Mouse (Mus musculus): ENCODE results near the gene Cacna1s.

The Cacna1s gene

DNA sequence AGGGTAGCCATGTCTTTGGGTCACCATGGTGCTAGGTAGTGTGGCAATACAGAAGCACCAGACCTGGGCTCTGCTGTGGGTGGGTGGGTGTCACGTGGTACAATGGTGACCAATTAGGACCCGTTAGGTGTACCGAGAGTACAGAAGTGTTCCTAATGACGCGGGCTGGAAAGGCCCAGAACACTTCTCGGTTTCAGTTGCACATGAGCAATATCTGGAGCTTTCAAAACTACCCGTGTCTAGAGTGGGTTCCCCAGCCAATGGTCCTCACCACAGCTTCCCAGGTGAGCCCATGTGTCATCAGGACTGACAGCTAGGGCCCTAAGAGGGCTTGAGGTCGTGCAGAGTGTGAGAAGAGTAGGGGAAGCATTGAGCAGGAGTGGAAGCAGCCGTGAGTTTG is 64.5 kb downstream of the Cacna1s start:
- no peak for DNase-seq (ENCODE audit: low spot score)

DNA sequence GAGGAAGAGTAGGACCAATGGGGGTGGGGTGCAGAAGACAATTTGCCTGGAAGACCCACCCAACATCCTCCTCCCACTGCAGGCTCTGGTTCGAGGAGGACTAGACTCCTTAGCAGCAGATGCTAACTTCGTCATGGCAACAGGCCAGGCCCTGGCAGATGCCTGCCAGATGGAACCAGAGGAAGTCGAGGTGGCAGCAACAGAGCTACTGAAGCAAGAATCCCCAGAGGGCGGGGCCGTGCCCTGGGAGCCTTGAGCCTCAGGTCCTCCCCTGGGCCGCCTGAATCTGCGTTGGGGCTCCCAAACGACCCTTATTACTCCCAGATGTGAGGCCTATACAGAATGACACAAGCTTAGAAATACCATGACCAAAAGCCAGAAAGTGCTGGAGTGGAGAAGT is 66.3 kb downstream of the Cacna1s start:
- DNase-seq (ENCODE audit: low spot score) = peak; percentile 46

DNA sequence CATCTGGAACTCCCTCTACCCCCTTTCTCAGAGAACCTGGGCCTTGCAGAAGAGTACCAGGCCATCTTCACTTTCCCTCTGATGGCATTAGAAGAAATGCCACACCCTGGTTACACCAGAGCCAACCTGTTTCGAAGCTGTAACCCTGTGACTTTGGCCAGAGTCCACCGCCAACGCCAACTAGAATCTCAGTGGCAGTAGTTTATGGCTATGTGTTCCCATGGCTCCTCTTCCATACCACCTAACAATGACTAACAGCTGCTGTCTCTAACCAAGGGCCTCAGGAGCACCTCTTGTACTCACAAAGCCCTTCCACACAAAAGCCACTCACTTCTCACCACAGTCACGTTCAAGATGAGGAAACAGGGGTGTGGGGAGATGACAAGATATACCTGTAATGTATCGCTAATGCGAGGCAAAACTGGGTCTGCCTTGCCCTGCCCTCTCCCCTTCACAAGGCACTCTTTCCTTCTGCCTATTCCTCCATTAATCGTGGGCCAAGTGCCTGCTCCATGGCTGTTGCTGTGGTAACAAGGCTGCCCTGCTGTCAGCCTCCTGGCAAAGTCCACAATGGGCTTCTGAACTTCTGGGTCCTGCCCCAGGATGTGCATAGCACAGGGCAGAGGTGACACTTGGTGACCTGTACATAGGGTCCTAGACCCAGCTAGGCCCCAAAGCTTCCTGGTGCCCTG is 67.2 kb downstream of the Cacna1s start:
- DNase-seq (ENCODE audit: low spot score) = no peak

DNA sequence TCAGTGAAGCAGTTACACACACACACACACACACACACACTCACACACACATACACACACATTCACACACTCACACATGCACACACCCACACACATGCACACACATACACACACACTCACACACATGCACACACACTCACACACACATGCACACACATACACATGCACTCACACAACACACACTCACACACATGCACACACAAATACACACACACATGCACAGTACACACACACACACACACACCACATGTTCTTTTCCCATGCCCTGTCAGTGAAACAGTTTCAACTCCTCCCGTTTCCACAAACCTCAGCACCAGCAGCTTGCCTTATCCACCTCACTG is 67.7 kb downstream of the Cacna1s start:
- no peak for DNase-seq (ENCODE audit: low spot score)

DNA sequence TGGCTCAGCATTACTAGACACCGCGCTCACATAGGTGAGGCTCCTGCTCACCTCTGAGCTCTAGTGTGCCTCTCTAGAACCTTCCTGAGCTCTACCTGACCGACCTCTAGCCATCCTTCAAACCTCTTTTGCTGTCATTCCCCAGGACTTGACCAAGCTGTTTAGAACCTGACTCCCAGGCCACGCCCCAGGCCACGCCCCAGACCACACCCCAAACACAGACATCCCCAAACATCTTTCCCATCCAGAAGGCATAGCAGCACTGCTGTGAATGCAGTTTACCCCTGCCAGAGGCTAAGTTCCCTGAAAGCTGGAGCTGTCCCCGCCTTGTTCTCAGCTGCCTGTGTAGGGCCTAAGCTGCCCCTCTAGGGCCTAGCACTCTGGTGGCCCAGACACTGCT is 68.2 kb downstream of the Cacna1s start:
- DNase-seq (ENCODE audit: low spot score) = no peak

DNA sequence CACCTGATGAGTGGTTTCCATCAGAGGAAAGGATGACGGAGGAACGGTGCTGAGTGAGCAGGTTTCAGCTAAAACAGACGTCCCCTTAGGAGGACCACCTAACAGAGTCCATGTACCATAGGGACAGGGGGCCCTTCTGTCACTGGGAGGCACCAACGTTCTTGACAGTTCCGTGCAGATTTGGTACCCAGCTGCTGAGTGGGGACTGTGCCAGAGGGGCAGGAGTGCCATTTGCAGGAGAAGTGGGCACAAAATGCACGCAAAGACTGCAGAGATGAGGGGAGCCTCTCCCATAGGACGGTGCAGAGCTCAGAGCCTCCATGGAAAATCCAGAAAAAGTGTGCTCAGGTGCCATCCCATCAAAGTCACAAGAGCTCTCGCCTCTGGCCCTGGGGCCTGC is 69.5 kb downstream of the Cacna1s start:
- DNase-seq (ENCODE audit: low spot score) = no peak

DNA sequence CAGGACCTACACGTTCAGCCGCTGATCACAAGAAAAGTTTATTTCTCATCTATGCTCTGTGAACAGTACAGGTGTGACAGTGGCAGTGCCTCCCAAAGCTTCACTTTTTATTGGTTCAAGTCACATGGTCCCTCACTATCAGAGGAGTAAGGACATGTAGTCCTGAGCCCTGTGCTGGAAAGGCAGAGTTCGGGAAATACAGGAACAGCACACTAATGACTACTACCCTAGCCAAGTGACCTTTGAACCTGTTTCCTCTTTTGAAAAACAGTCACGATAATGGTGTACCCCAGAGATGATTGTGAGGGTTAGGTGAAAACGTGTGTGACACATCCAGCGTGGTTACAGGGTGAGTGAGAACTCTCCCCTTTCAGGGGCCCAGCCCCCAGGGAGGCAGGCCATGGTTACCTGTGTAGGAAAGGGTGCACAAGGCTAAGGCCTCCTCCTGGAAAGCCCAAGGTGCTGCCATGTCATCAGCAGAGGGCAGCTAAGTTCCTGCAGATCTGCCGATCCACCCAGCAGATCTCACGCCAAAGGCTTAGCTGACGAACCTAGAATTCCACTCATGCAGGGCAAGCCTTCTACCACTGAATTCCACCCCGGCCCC is 73.7 kb downstream of the Cacna1s start:
- no peak for DNase-seq (ENCODE audit: low spot score)

DNA sequence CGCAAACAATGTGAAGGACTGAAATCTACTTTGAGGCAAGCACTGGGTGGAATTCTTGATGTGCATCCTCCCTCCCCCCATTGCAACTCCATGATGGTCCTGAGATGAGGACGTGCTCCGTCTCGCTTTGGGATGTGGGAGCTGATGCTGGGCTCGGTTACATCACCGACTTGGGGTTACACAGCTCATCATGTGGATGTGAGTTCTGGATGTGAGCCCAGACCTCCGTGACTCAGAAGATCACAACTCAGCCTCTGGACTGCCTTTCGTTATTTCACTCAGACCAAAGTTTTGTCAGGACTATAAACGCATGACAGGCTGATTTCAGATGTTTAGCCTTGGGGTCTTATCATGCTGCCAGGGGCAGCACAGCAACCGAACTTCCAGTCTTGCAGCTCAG is 74.3 kb downstream of the Cacna1s start:
- no peak for DNase-seq (ENCODE audit: low spot score)

DNA sequence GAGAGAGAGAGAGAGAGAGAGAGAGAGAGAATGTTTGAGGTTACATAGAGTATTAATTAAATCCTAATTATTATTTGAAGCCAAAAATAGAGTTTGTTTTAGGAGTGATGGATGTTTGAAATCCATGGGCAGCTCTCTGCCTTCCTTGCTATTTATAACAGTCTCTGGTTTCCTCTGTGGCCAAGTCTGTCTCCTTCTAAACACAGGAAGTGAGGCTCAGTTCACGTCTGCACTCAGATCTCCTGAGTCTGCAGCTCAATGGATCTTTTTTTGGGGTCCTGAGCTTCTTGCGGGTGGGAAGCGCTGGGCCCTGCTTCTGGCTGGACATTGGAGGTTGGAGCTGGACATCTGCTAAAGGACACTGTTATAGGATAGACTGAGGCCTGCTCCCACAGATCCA is 75.3 kb downstream of the Cacna1s start:
- no peak for DNase-seq (ENCODE audit: low spot score)

DNA sequence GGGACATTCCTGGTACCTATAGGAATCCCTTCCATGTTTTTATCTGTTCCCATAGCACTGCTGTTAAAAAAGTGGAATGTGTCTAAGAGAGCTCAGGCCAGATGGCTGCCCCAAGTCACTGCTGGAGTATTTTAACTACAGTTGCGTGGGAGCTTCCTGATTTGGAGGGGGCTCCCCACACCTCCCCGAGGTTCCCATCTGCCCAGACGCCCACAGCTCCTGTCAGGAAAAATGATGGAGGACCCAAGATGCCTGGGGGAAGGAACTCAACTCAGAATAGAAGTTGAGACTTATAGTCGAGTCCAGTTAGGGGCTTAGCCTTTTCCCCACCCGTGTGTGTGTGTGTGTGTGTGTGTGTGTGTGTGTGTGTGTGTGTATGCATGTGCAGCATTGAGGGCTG is 75.9 kb downstream of the Cacna1s start:
- DNase-seq (ENCODE audit: low spot score) = no peak

DNA sequence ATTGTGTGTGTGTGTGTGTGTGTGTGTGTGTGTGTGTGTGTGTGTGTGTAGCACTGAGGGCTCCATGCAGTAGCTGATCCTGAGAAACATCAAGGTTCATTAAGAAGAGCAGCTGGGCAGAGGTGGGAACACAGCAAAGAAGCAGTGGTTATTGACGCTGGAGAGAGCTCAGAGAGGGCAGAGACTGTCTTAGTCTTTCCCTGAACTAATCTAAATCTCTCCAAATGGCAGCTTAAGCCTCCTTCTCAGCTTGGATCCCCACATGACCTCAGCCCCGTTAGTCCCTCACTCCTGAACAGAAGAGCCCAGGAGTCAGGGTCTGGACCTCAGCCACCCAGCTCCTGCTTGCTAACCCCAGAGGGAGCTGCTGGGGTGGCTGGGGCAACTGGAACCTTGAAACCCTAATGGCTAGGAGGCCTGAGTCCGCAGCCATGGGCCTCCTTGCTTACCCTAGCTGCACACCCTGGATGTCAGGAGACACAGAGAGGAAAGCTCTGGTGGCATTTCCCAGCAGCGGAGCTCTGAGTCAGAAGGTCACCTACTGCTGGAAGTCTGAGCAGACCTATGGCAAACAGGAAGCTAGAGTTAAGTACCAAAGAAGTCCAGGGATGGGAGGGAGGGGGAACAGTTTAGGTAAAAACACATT is 76.5 kb downstream of the Cacna1s start:
- no peak for DNase-seq (ENCODE audit: low spot score)

DNA sequence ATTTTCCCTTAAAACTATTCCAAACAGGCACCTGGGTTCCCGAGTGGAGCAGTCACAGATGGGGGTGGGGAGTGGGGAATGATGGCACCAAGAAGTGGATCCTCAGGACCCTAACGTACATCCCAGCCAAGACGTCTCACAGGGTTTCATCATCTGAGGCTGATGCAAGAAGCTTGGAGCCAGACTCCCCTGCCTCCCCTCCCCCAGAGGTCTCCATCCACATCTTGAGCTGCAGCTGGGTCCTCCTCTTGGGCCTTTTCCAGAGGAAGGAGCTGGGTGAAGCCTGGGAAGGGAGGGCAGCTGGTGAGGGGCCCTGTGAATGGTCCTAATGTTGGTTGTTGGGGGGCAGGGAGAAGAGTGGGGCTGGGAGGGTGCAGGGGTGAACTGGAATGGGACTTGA is 77.6 kb downstream of the Cacna1s start:
- no peak for DNase-seq (ENCODE audit: low spot score)

DNA sequence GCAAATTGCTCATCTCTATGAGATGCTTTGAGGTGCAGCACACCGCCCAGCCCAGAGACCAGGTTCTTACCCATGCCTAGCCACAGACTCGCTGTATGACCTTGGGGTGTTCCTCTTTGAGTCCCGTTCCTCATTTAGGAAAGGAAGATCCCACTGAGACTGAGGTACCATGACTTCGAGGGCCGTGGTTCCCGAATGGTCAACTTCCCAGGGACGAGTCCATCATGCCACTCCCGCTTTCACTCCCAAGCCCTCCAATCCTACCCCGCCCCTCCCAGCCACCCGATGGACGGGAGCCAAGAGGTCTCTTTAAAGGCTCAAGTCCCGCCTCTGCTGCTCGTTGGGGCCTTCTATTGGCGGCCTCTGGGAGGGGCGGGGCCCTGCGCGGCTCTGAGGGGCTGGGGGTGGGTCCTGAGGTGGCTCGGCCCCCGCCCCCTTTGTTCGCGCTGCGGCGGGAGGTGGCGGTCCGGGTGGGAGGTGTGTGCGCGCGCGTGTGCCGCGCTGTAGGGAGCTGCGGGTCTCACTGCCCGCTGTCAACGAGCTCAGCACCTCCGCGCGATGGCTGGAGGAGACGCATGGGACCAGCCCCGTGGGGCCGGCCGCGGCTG is 78.5 kb downstream of the Cacna1s start, which contains the start of gene Kif21b:
Gene Kif21b (plus strand): TSS at position 439 of the 608 bp plus-strand sequence.
- peak; percentile 93 for DNase-seq (ENCODE audit: low spot score)

DNA sequence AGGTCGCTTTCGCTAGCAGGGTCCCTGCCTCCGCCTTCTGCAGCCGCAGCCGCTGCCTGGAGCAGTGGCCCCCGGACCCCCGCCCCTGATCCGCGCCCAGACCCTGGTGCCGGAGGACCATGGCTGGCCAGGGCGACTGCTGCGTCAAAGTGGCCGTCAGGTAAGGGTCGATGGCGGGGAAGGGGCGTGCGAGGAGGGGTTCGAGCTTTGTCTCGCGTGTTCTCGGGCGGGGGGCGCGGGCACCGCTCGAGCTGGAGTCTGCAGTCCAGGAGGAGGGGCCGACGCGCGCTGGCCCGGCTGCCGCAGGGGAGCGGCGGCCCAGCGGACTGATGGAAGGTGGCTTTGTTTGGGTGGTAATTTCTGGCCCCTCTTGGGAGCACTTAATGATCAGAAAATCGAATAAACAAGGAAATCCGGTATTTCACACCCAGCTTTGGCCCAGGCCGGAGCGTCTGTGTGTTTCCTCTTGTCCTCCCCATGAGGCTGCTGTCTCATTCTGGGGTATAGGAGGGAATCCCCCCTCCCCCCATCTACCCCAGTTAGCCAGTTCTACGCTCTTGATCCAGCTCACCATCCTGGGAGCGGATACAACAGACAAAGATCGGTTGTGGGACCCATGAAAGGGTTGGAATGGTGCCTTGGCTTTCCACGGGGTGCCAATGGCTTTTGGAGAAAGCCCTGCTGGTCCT is 79.2 kb downstream of the Cacna1s start:
- DNase-seq (ENCODE audit: low spot score) = peak; percentile 67

DNA sequence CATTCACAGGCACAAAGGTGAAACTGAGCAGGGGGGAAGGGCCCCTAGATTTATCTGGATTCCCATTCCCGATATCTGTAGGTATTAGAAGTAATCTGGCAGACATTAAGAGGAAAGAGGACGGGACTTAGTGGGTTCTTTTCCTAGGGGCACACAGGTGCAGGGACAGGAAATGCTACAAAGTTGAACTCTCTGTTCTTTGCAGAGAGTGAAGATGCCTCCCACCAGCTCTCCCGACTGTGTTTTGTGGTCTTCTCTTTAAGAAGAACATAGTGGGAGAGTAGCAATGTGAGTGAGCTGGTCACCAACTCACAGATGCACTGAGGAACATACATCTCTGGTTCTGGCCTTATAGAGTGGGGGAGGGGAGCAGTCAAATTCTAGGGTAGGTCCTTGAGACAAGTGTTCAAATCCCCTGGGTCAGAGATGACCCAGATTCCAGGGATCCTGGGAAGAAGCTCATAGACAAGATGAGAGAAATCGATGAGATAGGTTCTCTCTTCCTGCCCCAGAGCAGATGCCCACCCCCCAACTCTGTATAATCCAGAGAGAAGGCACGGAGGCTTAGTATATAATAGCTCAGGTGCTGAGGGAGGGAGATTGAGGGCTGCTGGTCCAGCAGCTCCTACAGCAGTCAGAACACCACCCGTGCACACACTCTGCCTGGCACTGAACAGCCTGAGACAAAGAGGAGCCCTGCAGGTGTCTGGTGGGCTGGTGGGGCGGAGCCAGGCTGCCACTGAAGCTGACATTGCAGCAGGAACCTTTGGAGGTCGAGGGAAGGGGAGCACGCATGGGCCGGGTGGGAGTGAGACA is 80.0 kb downstream of the Cacna1s start:
- no peak for DNase-seq (ENCODE audit: low spot score)

DNA sequence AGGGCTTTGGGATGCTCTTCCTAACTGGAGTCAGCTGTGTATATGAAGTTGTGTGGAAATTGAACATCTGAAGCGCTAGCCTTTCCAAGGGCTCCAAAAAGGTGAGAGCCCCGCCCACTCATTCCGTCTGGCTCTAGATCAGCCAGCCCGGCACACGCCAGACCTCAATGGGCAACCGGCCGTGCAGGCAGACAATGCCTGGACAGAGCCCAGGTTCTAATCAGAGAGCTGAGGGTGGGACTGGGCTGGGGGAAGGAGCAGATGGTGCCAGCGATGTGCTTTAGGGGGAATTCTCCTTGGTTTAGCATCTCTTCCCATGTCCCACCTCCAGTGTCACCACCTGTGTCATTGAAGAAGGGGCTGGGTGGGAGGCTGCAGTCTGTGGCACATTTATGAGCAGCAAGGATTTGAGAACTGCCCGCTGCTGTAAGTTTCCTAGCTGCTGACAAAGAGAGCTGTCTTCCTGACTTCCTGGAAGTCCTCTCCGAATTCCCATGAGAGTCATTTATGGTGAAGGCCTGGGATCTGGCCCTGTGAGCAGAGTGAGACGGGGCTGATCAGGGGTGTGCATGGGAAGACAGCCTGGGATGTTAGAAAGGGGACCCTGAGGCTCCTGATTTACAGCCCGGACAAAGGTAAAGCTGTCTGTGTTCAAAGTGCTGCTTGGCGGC is 81.2 kb downstream of the Cacna1s start:
- no peak for DNase-seq (ENCODE audit: low spot score)

DNA sequence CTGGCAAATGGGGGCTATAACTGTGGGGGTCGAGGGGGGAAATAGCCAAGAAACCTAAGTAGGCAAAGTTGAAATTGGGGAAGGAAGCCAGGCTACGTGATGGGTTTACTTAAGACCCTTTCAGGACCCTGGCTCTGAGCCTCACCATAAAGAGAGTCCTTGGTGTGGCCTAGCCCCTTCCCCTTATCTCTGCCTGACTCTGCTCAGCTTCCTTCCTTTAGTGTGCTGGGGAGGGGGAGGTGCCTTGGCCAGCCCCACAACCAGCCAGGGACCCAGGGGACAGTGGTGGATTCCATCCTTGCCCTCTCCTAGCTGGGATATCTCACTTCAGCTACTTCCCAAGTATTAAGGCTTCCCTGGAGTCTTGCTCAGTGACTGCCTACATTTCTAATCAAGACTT is 82.0 kb downstream of the Cacna1s start:
- DNase-seq (ENCODE audit: low spot score) = no peak

DNA sequence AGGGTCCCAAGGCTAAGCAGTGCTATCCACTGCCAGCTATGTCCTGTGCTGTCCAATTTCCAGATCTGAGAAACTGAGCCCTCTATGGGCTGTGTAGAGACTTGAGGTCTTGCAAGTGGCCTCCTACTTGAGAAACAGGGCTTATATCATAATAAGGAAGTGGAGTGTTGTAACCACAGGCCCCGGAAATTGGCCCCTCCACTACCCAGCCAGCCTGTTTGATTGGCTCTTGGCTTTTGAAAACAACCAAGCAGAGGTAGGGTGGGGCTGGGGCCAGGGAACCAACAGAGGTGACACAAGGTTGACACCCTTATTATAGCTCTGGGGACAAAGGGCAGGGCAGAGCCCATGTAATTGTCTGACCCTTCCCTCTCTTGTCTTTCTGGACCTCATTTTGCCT is 82.5 kb downstream of the Cacna1s start:
- no peak for DNase-seq (ENCODE audit: low spot score)

DNA sequence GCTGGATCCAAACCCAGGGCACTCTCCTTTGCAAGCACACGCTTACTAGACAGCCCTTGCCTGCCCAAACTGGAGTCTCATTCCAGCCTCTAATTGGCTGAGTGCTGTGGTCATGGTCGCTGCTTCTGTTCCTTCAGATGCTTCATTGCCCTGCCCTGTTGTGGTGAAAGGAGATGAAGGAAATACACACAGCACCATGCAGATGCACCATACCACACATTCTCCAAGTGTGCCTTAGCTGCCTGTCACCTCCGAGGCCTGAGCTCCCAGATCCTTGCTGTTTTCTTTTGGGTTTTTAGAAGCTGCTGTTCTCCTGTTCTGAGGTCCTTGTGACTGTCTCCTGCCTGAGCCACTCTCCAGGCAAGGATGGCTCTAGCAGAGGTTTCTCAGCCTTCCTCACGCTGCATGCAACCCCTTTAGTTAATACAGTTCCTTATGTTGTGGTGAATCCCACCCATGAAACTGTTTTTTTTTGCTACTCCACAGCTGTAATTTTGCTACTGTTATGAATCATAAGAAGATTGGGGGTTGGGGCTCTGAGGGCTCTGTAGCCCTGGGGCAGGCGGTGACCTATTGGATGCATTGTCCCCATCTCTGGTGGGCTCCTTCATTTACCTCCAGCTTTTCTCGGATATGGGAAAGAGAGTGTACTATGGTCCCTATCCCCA is 83.4 kb downstream of the Cacna1s start:
- no peak for DNase-seq (ENCODE audit: low spot score)

DNA sequence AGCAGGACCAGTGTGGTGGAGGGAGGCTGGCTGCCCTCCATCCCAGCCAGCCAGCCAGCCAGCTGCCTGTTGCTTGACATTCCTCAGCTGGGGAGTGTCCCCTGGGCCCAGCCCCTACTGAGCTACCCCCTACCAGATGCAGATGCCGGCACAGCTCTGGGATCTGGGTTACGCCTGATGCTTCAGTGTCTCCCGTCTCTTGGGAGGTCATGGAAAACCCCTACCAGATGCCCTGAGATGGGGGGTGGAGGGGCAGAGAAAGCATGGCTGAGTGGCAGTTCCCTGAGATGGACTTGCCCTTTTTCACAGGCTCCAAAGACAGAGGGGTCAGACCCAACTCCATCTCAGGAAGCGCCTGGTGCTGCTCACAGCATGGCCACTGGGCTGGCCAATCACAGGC is 84.0 kb downstream of the Cacna1s start:
- peak; percentile 56 for DNase-seq (ENCODE audit: low spot score)

DNA sequence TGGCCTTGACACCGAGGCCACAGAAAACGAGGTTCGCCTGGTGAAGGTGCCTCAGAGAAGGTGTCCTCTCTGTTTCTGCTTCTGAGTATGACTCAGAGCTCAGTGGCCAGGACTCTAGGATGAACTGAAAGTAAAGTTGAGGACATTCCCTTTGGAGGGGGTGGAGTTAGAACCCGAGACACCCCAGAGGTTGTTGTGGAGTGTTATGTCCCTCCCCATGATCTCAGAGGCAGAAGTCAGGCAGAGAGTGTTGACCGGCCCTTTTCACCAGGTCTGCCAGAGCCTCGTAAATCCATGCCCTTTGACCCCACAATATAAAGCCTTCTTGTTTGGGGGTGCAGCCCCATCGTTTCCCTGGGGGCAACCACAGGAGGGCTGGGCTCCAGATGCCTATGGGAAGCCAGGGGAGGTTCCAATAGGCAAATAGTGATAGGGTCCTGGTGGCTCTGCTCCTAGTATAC is 84.6 kb downstream of the Cacna1s start:
- DNase-seq (ENCODE audit: low spot score) = peak; percentile 42
